Mouse (Mus musculus) midbrain, postnatal 0 days (tissue): ENCODE results near the gene AI481877. TPM values are rescaled to one million over a fixed set of nuclear protein-coding genes. Genes with fewer than 3 reads are reported as not detected.

Experiments
- ATAC-seq: fragments of 200-750 bp; cut with Nextera tagmentation; 2 replicates; pipeline ENCODE4 v1.8.0; 2017; ENCODE audit warnings: moderate number of reproducible peaks, mild to moderate bottlenecking, moderate TSS enrichment, moderate library complexity; ENCODE audit not compliant: low FRiP score
- DNase-seq: peaks from one replicate; pipeline ENCODE4 v3.0.0-alpha.2; 2015; ENCODE audit warnings: low spot score
- H3K27ac ChIP-seq: fragments of 300-500 bp; sonication (generic); 2 replicates; pipeline ENCODE4 v1.5.1; 2014; ENCODE audit warnings: low read depth, mild to moderate bottlenecking, low read length, mixed read lengths
- H3K27me3 ChIP-seq: fragments of 300-500 bp; sonication (generic); 2 replicates; pipeline ENCODE4 v1.6.1; 2014; ENCODE audit warnings: low read length, control low read depth, mixed read lengths; ENCODE audit not compliant: insufficient read depth
- H3K36me3 ChIP-seq: fragments of 300-500 bp; sonication (generic); 2 replicates; pipeline ENCODE4 v1.6.1; 2014; ENCODE audit warnings: low read length, control low read depth, mixed read lengths; ENCODE audit not compliant: insufficient read depth
- H3K4me1 ChIP-seq: fragments of 300-500 bp; sonication (generic); 2 replicates; pipeline ENCODE4 v1.6.1; 2014; ENCODE audit warnings: mild to moderate bottlenecking, control low read depth, antibody characterized with exemption, low read length, mixed read lengths; ENCODE audit not compliant: insufficient read depth
- H3K4me2 ChIP-seq: fragments of 300-500 bp; sonication (generic); 2 replicates; pipeline ENCODE4 v1.6.1; 2014; ENCODE audit warnings: low read depth, mild to moderate bottlenecking, low read length, mixed read lengths; ENCODE audit not compliant: poor library complexity, severe bottlenecking
- H3K4me3 ChIP-seq: fragments of 300-500 bp; sonication (generic); 2 replicates; pipeline ENCODE4 v1.5.1; 2014; ENCODE audit warnings: low read depth, mild to moderate bottlenecking, low read length, moderate library complexity
- H3K9ac ChIP-seq: fragments of 300-500 bp; sonication (generic); replicated peaks from 2 replicates; pipeline ENCODE4 v1.6.1; 2014; ENCODE audit warnings: mild to moderate bottlenecking, low read length, moderate library complexity, mixed read lengths; ENCODE audit not compliant: poor library complexity, severe bottlenecking
- H3K9me3 ChIP-seq: fragments of 300-500 bp; sonication (generic); 2 replicates; pipeline ENCODE4 v1.6.1; 2016; ENCODE audit warnings: low read length, control low read depth
- CTCF ChIP-seq: IDR thresholded peaks from 2 replicates; pipeline ENCODE4 v1.5.1; 2016; ENCODE audit warnings: antibody characterized with exemption, mild to moderate bottlenecking
- WGBS: fragments of 180-500 bp; shearing (Covaris S2); extraction: QIAGEN DNeasy Blood & Tissue Kit; methylation state at CpG from one replicate; pipeline ENCODE4 v1.1.7; 2014; 5-methylcytosine and 5-hydroxymethylcytosine counted together
- polyA plus RNA-seq: library from polyadenylated mRNA; unstranded; fragments of >200 nt; fragmentation: Nextera tagmentation; extraction: Ambion mirVana; gene quantifications from 2 replicates; pipeline ENCODE4 v1.2.1, GENCODE M21; 2015
- total RNA-seq: library from RNA; depleted of rRNA; stranded (reverse); fragments of >200 nt; gene quantifications from 2 replicates; pipeline ENCODE4 v1.2.3, GENCODE M21; 2014; rRNA removed

AI481877 gene
- total and polyA plus RNA-seq, 2 experiments from 2014 or later = 0.02 TPM; not detected in 1

- TF ChIP-seq CTCF = no peak
- no peak for DNase-seq
- Histone ChIP-seq H3K4me2 (no peak within 1 kb of the TSS), H3K9ac (no peak within 1 kb of the TSS), H3K4me1 (no peaks in the 10 kb centered on the region), H3K27me3 (no peaks in the 10 kb centered on the region), H3K4me3 (no peak within 1 kb of the TSS), H3K9me3 (no peaks in the 10 kb centered on the region), H3K27ac (no peak within 1 kb of the TSS), H3K36me3 (no peaks in the 10 kb centered on the region)
- WGBS = 96% methylated on average over 4 of the region's 4 CpGs
- no peak for ATAC-seq
Observed at GRCm38 (mm10) chr4:58994762-58995161, 144.0 kb downstream of the AI481877 start, which contains the start of gene Dnajc25. Dnajc25 (plus strand) TSS chr4:58995062.

Other genes starting within 250 kb of the AI481877 start
- 64.8 and 77.5 TPM in 2 replicates for gene Ecpas, start 226.2 kb downstream of the AI481877 start, total RNA-seq
- gene Ecpas, start 226.2 kb downstream of the AI481877 start, polyA plus RNA-seq = 28.4 and 36.8 TPM in 2 replicates
- 4.9 and 7.6 TPM in 2 replicates for gene Zkscan16, start 195.4 kb downstream of the AI481877 start, total RNA-seq
- 2.2 and 2.4 TPM in 2 replicates for gene Zkscan16, start 195.4 kb downstream of the AI481877 start, polyA plus RNA-seq
- 1.9 and 3.4 TPM in 2 replicates for gene Ptgr1, start 151.9 kb downstream of the AI481877 start, total RNA-seq
- 3.1 and 3.4 TPM in 2 replicates for gene Ptgr1, start 151.9 kb downstream of the AI481877 start, polyA plus RNA-seq
- 5.4 and 6.7 TPM in 2 replicates for gene Dnajc25, start 143.9 kb downstream of the AI481877 start, total RNA-seq
- gene Dnajc25, start 143.9 kb downstream of the AI481877 start, polyA plus RNA-seq = 7.5 and 10.6 TPM in 2 replicates
- not detected in 2 replicates for gene Gm20503, start 135.8 kb downstream of the AI481877 start, total RNA-seq
- 8.2 and 14.1 TPM in 2 replicates for gene Gm20503, start 135.8 kb downstream of the AI481877 start, polyA plus RNA-seq
- gene Gng10, start 103.9 kb downstream of the AI481877 start, total RNA-seq = 121 and 126 TPM in 2 replicates
- gene Gng10, start 103.9 kb downstream of the AI481877 start, polyA plus RNA-seq = 239 TPM in 2 replicates
- gene Ugcg, start 50.3 kb upstream of the AI481877 start, total RNA-seq = 68.5 and 76.5 TPM in 2 replicates
- gene Ugcg, start 50.3 kb upstream of the AI481877 start, polyA plus RNA-seq = 18.7 and 22.8 TPM in 2 replicates